Mouse (Mus musculus) heart, postnatal 25 days (tissue): ENCODE data around the gene Elmo3. TPM values are rescaled to one million over a fixed set of nuclear protein-coding genes. Genes with fewer than 3 reads are reported as not detected.
A peak's percentile ranks its signal among the peaks of the same experiment; 100 is the strongest.

ENCODE experiments used
- DNase-seq: peaks from one replicate; pipeline ENCODE4 v3.0.0; 2022; ENCODE audit warnings: low spot score
- intact Hi-C: fragments of 180-260 bp; cut with DNase I; formaldehyde crosslinking; loops from one replicate; pipeline ENCODE4 v1.15.1; 2025
- total RNA-seq, 2 experiments: library from RNA; stranded (reverse); gene quantifications; 2 replicates each; pipeline ENCODE4 v1.2.3; 2021

Gene Elmo3
- total RNA-seq, 2 experiments from 2014 or later = 0.81 to 0.91 TPM

GRCm38 (mm10) chr8:105315073-105315769 is 9.8 kb downstream of the Elmo3 start:
- intact Hi-C loops = no loop called here
- DNase-seq = no peak

DNA sequence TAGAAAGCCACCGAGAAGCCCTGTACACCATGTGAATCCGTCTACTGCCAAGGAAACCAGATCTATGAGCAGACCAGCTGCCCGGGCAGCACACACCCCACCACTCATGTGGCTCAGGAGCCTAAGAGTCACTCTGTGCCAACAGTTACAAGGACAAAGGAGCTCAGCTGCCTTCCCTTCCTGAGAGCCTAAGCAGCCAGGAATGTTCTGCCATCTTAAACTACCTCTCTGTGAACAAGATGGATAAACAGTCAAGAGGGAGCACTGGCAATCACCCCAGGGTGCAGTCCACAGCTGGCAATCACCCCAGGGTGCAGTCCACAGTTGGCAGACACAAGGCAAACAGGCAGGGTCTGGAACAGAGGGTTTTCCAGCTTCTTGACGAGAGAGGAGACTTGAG is 12.5 kb downstream of the Elmo3 start:
- intact Hi-C loops = no loop called here
- DNase-seq = no peak

DNA sequence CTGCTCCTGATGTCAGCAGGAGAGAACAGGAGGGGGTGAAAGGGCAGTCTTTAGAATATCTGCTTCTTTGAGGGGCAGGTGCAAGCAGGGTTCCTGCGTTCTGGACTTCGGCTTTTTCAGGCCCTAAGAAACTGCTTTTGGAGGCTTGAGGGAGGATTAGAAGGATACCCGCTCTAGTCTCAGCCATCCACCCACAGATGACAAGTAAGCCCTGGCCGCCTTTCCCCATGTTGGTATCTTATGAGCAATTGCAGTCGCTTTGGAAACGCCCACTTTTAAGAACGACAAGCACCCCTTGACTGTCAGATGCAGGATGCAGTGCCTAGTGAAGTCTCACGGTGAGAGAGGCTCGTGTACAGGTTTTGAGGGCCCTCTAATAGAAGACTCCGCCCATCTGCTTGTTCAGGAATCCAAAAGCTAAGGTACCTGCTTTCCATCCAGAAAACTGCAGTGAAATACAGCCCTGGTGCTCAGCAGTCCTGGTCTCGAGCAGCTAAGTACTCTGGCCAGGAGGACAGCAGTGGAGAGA is 13.3 kb downstream of the Elmo3 start:
- no peak for DNase-seq
- intact Hi-C loops = no loop called here

GRCm38 (mm10) chr8:105323183-105323582 is 17.8 kb downstream of the Elmo3 start:
- intact Hi-C loops = no loop called here
- DNase-seq = no peak

- intact Hi-C loops = loop anchor here (2.0 kb wide), 1 partner anchor 27 kb away; no protein-coding TSS in a partner anchor
- no peak for DNase-seq
Measured at GRCm38 (mm10) chr8:105325641-105326093, 20.3 kb downstream of the Elmo3 start.

DNA sequence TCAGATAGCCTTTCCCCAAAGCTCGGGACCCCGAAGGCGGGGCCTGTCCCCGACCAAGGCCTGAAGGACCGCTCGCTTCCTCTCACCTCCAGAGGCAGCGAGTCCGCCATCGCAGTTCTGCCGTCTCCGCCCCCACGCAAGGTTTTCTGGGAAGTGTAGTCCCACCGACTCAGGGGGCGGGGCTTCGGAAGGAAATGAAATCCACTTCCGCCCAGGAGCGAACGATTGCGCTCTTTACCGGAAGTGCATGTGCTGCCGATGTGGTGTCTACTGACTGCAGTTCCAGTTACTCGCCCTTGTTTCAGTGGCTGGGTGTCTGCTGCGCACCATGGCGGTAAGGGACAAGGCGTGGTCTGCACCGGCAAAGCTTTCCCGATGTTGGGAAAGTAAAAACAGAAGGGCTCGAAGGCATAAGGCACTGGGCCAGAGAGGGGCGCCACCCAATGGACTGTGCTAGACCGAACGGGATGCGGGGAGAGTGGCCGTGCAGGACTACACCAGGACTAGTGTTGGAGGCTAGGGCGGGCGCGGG is 20.8 kb downstream of the Elmo3 start, which contains the start of the genes Lrrc29 and Tmem208:
Gene Lrrc29 (minus strand): TSS at position 138 of the 532 bp plus-strand sequence.
Gene Tmem208 (plus strand): TSS at position 214 of the 532 bp plus-strand sequence.
- intact Hi-C loops = no loop called here
- peak; percentile 91 for DNase-seq

DNA sequence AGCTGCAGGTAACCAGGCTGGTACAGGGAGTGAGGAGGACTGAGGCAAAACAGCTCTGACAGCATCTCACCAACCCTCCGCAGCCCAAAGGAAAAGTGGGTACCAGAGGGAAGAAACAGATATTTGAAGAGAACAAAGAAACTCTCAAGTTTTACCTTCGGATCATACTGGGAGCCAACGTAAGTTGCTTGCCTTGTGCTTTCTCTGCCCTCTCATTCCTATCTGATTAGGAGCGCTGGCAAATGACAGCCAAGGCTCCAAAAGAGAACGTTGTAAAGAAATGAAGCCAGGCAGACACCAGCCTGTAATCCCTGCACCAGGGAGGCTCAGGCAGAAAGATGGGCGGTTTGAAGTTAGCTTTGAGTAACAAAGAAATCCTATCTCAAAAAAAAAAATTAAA is 21.6 kb downstream of the Elmo3 start:
- DNase-seq = no peak
- intact Hi-C loops = no loop called here

DNA sequence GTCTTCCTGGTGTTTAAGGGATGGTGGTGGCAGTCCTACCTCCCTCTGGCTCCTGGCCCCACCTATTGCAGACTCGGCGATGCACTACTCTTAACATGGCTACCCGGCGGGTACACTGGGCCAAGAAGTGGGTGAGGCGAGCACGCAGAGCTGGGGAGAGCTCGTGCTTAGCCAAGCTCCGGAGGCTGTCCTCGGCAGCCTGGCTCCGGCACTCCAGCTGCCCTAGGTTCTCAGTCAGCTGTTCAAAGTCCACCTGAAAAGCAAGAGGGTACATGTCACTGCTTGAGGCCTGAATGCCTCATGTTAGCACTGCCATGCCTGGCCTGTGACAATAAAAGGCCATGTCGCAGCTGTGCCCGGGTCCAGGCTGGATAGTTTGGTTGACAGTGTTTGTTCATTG is 24.9 kb downstream of the Elmo3 start:
- intact Hi-C loops = no loop called here
- no peak for DNase-seq

- DNase-seq = no peak
- intact Hi-C loops = no loop called here
Measured at GRCm38 (mm10) chr8:105331469-105331868, 26.1 kb downstream of the Elmo3 start.

GRCm38 (mm10) chr8:105331931-105332330 is 26.5 kb downstream of the Elmo3 start:
- intact Hi-C loops = no loop called here
- DNase-seq = no peak

DNA sequence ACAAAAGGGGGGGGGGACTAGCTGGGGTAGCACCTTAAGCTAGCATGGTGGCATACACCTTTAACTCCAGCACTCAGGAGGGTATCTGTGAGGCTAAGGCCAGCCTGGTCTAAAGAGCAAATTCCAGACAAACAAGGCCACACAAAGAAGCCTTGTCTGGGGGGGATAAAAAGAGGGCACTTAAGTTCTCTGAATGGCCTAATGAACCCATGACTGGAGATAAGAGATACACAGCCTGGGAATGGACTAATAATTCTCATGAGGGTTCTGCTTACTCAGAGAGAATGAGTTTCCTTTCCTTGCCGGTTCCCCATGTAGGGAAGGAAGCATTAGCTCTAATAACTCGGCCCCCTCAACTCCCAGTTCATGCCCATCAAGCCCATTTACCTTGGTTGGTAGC is 27.1 kb downstream of the Elmo3 start:
- DNase-seq = no peak
- intact Hi-C loops = no loop called here

- intact Hi-C loops = no loop called here
- no peak for DNase-seq
Measured at GRCm38 (mm10) chr8:105336373-105337130, 31.2 kb downstream of the Elmo3 start.

- intact Hi-C loops = no loop called here
- DNase-seq = no peak
Measured at GRCm38 (mm10) chr8:105338992-105339391, 33.6 kb downstream of the Elmo3 start.

DNA sequence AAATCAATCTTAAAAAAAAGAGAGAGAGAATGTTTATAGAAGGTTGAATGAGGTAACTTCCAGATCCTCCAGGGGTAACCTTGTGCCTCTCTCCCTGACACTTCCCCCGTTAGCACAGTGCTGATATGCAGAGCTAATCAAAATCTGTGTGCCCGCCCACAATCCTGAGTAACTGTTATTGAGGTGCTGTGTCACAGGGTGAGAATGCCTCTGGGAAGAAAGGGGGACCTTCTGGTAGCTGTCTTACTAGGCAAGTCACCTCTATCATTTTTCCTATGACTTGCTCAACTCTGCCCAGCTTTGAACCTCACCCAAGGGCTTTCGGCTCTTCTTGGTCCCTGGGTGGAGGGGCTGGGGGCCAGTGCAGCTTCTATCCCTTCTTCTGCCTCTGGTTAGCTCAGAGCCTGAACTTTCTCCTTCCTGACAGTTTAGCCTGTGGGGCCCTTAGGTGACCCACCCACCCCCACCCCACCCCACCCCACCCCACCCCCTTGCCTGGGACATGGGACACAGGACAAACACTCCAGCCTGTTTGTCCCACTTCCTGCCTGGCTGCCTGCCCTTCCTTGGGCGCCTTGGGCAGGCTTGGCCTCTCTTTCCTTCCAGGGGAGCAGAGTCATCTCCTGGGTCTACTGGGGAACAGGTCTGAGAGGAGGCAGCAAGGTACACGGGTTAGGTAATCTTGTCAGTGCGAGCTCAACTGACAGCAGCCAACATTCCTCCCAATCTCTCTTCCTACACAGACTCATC is 34.7 kb downstream of the Elmo3 start:
- intact Hi-C loops = no loop called here
- DNase-seq = no peak

GRCm38 (mm10) chr8:105341399-105341798 is 36.0 kb downstream of the Elmo3 start:
- DNase-seq = no peak
- intact Hi-C loops = no loop called here

- no peak for DNase-seq
- intact Hi-C loops = loop anchor here (2.0 kb wide), 1 partner anchor 14 kb away; no protein-coding TSS in a partner anchor
Measured at GRCm38 (mm10) chr8:105342768-105343167, 37.4 kb downstream of the Elmo3 start.

DNA sequence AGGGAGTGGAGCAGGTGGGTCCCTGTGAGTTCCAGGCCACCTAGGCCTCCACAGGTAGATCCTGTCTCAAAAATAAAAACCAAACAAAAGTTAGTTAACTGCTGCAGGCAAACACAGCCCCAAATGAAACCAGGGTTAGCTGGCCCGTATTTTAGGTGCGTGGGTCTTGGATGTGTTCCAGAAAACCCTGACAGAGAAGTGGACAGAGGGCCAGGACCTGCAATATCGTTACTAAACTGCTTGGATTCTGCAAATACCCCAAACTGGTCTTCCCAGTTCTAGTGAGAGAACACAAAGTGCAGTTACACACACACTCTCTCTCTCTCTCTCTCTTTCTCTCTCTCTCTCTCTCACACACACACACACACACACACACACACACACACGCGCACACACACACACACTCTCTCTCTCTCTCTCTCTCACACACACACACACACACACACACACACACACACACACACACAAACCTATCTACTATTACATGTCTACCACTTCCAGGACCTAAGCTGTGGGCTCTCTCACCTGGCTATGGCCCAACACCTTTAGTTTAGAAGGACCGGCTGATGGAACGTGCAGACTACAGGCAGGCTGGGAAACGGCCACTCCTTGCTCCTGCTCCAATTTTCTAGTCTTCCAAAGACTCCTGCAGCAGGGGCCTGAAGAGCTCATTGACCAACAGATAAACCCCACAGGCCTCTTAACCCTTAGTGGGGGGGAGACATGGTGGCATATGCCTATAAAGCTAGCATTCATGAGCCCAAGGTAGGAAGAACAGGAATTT is 38.6 kb downstream of the Elmo3 start:
- no peak for DNase-seq
- intact Hi-C loops = loop anchor here (2.0 kb wide), 1 partner anchor 15 kb away; no protein-coding TSS in a partner anchor

DNA sequence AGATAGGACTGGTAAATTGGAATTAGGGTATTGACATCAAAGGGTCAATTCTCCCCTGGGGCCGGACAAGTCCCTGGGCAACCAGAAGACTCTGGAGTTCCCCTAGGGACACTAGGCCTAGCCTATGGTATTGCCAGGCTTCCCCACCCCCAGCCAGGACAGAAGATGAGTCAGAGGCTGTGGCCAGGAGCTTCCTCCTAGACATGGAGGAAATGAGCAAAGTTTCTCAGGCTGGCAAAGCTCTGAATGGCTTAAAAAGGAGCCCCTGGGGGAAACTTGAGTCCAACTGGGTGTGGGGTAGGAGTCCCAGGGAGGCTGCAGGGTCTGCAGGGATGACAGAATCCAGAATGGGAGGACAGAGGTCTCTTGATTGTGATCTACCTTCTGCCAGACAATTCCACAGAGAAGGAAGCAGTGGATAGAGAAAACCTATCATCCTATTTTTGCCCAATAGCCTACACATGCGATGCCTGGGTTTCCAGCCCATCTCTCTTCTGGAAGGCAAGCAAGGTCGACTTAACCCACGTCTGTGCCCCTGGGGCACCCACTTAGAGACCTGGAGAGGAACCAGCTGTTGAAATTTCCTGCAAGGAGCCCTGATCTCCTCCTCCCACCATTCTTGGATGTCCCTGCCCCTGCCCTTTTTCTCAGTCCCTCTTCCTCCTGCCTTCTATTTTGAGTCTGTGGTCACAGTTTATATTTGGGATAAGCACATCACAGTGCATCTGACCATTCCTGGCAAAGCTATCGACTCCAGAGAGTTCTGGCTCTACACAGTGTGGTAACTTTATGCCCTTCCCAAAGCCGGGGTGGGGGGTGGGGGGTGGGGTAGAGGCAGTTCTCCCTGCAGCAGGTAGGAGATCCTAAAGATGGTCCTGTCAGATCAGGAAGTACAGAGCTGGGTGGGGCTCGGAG is 39.9 kb downstream of the Elmo3 start:
- no peak for DNase-seq
- intact Hi-C loops = loop anchor here (5.0 kb wide), 1 partner anchor 48 kb away; the partner anchor contains the start of genes E2f4 and Exoc3l
